Mouse (Mus musculus) liver, postnatal 0 days (tissue): Measurements from ENCODE around the gene Magi2.

Experiments
- CTCF ChIP-seq: sonication (generic); IDR thresholded peaks from 2 replicates; pipeline ENCODE4 v1.5.1; 2016; ENCODE audit warnings: antibody characterized with exemption, low read depth
- EP300 ChIP-seq: IDR thresholded peaks from 2 replicates; pipeline ENCODE4 v1.6.1; 2016; ENCODE audit warnings: antibody characterized with exemption, low read depth, mild to moderate bottlenecking

GRCm38 (mm10) chr5:19565636-19566035 is 338.8 kb downstream of the Magi2 start:
- TF ChIP-seq CTCF (no peak), EP300 (no peak)
